Mouse (Mus musculus) embryonic fibroblast, embryonic 13.5 days (primary cell): ENCODE measurements around the gene Susd1.

ENCODE experiments used
- CTCF ChIP-seq: IDR thresholded peaks from 2 replicates; pipeline ENCODE4 v1.5.1; 2011; ENCODE audit warnings: mild to moderate bottlenecking, control low read depth, low read length, moderate library complexity, borderline replicate concordance; ENCODE audit not compliant: insufficient read depth
- POLR2A ChIP-seq: IDR thresholded peaks from 2 replicates; pipeline ENCODE4 v1.6.1; 2011; ENCODE audit warnings: low read depth, mild to moderate bottlenecking, control low read depth, low read length, moderate library complexity

GRCm38 (mm10) chr4:59420695-59421368, 17.6 kb downstream of the Susd1 start:
- no peak for TF ChIP-seq POLR2A
- TF ChIP-seq CTCF, result no peak
